Mouse (Mus musculus) WW6 (cell line): ENCODE data around the gene Myrip.
"Not testable (repeated sequence)": the region's sequence is repeated elsewhere in the genome, so short reads cannot be mapped to it uniquely, and the experiment has no call there.

Experiments
- DNase-seq: peaks from one replicate; pipeline ENCODE4 v3.0.0-alpha.2; 2013; ENCODE audit warnings: low read depth, low spot score

Gene Myrip

DNA sequence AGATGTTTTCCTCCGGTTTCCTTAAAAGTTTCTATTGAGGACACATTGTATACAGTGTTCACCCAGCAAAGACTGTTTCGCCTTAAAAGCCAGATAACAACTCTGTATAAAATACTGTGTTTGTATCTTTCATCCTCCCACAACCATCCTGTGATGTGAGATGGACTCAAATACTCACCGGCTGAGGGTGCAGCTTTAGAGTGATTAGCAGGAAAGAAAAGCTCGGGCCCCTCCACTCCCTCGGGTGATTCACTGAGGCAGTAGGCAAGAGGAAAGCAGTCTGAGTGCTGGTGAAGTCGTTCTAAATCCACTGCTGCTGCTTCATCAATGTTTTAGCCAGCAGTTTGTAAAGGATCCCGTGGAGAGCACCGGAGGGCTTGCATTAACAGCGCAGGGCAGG lies 93.9 kb downstream of the Myrip start:
- DNase-seq, result no peak

DNA sequence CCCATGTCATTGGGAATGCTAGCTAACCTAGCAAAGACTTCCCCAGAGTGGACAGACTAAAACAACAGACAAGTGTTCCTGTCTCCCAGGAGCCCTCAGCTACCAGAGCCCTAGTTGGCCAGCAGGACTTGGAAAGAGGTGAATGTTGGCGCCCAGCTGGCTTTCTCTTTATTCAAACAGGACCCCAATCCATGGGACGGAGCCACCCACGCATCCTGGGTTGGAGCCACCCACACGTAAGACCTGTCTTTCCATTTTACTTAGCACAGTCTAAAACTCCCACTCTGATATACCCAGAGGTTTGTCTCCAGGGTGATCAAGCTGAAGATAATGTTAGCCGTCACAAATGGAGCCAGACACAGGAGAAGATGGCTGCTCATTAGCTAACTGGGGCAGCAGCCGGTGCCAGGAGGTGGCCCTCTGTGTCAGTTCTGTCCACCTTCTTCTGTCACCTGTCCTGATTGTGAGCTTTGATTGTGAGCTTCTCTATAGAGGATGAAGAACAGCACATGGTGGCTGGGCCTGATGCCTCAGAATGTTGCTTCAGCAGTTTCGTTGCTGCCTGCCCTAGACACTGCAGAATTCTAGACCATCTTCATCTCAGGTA lies 95.4 kb downstream of the Myrip start:
- no peak for DNase-seq

DNA sequence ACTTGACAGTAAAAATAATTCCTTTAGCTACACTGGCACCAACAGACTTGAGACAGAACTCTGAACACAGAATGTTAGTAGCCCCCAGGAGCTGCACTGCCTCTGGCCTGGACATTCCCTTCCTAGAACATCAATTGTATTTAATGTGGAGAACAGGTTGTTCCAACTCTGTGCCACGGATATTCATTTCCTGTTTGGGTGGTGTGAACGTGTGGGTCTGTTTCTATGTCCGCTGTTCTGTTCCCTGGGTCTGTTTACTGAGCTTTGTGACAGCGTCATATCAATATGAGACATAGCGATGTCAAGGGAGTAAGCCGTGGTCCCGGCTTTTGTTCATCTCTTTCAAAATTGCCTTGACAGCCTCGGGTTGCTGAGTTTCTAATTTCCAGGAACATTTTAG lies 97.0 kb downstream of the Myrip start:
- no peak for DNase-seq

DNA sequence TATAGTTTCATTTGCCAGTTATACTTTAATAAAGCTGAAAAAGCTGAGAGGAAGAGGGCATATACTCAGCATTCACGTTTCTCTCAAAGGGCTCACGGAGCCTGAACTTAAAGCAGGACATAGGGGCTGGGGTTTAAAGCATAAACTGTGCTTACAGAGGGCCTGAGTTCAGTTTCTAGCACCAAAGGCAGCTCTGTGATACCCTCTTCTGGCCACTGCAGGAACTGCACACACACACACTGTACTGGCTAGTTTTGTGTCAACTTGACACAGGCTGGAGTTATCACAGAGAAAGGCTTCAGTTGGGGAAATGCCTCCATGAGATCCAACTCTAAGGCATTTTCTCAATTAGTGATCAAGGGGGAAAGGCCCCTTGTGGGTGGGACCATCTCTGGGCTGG lies 98.2 kb downstream of the Myrip start:
- DNase-seq, result not testable (repeated sequence)

DNA sequence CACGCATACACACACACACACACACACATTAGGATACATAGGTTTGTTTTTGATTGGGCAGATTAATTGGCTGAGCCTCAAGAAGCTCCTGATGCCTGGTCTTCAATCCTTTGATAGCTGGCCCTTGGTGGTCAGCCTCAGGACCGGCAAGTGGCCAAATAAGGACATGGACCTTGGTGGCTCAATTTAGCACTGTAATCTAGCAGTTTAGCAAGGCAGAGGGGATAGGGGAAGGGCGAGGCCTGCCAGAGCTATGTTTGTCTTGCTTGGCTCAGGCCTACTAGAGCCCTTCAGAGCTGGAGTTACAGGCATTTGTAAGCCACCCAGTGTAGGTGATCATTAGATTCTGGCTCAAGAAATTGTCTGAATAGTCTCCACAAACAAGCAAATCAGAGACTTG lies 101.1 kb downstream of the Myrip start:
- no peak for DNase-seq

DNA sequence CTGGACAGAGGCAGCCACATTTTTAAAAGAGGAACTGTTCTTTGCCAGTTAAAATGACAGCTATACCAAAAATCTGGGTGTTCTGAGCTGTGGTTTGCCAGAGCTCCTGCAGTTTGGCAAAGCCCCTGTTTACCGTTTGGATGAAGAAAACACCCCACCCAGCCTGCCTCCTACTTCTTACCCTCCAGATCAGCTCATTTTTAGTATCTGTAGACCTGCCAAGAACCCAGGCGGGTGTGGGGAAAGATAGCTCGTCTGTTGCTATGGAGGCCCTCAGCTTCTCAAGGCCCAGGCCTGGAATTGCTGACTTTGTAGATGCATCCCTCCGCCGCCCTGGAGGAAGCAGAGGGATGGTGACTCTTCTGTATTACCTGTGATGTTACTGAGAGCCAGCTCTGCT lies 102.3 kb downstream of the Myrip start:
- no peak for DNase-seq

DNA sequence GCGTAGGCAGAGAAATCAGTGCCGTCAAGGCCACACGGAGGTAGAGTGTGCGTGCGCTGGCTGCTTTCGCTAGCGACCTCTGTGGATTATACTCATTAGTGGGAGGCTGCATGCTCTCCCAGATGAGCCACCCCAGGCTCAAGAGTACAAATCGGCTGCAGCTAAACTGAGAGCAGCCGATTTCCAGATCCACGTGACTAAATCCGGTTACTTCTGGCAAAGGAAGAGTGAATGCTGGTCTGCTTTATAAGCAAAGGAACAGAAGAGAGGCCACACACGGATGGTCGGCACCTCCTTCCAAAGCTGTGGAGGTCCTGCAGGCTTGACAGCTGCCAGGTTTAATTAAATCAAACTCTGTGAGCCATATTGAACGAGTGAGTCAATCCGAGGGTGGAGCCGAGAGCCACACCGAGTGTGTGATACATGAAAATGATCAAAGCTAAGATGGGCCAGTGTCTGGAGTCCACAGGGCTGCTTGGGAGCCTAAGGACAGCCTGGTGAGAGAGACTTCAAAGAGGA lies 108.4 kb downstream of the Myrip start:
- no peak for DNase-seq

DNA sequence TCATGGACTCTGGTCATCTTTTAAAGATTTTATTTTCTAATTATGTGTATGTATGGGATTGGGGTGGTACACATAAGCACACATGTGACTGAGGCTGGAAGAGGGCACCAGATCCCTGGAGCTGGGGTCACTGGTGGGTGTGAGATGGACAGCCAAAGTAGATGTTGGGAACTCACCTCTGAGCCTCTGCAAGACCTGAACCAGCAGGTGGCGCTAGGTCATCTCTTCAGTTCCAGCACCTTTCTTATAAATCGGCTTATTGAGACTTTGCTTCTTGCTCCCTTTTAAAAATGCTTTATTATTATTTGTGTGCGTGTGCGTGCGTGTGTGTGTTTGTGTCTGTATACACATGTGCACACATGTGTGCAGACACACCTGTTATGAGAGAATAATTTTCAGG lies 109.1 kb downstream of the Myrip start:
- DNase-seq, result peak; percentile 13

DNA sequence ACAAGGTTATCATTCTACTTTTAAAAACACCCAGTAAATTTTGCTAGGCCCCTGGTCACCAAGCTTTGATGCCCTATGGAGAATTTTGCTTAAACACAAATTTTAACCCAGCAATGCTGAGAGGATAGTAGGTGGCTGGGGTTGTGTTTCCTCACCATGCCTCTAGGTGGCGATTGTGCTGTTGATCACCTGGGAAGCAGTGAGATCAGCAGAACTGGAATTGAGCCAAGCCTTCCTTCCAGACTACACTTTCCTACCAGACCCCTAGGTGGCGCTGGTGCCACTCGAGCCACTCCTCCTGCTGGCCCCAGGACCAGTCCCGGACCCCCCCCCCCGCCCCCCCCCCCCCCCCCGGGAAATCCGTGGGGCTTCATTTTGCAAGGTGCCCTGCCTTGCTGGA lies 114.2 kb downstream of the Myrip start:
- peak; percentile 59 for DNase-seq

DNA sequence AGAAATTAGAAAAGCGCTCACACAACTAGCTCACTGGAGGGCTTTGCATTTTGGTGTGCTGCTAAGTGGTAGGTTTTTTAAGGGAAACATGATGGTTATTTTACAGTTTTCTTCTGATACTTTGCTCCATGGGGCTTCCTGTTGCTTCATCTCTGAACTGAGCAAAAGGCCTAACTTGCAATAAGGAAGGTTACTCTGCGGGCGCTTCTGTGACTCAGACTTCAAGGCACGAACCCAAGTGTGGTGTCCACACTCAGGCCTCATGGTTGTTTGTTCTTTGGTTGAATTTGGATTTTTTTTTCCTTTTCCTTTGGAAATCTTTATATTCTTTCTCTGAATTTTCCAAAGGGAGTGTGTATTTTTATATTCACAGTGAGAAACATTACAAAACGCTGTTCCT lies 114.8 kb downstream of the Myrip start:
- DNase-seq, result no peak

DNA sequence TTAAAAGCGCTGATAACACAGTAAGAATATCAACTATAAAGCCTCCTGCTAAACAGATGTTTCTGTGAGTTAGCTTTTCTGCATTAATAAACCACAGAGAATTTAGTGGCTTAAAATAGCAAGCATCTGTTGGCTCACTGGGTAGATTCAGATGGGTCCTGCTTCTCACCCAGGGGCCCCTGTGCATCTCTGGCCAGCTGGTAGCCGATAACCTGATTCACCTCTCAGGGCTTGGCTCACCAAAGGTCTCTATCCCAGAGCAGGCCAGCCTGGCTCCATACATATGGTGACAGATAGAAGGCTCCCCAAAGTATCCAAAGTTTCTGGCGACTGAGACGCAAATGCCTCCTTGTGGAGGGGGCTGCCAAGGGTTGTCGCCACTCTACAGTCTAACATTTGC lies 115.4 kb downstream of the Myrip start:
- no peak for DNase-seq

DNA sequence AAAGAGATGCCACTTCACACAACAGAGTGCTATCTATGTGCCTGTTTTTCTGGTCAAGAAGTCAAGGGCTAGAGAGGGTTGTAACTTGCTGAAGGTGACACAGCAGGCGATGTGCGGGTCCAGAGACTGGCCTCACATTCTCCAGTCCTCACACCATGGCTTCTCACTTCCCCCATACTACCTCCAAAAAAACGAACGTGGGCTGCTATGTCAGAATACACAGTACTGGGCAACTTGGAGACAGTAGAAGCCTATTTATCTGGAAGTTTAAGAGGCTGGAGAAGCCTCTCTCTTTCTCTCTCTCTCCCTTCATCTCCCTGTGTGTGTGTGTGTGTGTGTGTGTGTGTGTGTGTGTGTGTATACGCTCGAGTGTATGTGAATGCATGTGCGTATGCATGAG lies 117.3 kb downstream of the Myrip start:
- no peak for DNase-seq

DNA sequence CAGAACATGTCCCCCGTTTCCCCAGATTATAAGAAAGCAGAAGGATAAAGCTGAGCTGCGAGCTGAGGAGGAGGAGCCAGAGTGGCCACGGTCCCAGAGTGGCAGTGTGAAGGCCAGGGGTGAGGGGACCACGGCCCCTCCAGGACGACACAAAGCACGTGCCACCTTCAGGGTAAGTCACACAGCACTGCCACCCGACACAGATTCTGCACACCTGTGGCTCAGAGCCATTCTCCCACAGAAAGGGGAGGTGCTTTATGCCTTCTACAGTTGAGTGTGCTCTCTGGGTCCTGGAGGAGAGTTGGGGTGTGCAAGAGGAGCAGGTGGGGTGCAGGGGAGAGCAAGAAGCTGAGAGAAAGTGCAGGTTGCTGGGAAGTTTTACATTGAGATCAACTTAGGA lies 123.3 kb downstream of the Myrip start:
- DNase-seq, result no peak

DNA sequence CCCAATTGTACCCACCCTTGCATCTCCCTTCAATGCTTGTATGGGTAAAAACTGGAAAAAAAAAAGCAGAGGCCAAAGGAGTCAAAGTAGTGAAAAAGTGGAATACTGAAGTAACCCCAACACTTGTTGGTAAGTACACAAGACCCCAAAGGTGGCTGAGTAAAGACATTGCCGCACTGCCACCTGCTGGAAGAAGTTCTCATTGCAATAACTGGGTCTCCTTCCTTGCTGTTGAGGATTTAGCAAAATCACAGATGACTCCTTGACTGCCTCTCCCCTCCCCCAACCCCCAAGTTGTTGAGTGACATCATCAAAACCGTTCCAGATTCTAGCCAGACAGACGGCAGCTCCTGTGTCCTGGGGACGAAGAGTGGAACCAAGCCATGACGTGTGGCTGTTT lies 124.5 kb downstream of the Myrip start:
- peak; percentile 7 for DNase-seq

DNA sequence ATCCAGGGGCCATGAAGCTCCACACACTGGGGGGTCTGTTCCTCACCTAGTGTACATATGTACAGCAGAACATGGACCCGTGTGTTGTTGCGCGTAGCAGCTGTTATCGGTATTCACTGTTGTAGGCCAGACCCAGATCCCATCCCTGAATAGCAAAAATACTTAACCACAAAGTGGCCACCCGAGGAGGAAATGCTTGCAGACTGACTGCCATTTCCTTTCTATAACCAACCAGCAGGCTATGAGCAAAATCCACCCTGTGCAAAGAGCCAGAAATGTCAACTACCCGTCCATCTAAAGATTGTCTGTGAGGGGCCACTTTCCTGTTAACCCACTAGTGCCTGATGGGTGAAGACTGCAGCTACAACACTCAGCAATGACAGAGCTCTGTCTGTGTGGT lies 126.9 kb downstream of the Myrip start:
- DNase-seq, result no peak

DNA sequence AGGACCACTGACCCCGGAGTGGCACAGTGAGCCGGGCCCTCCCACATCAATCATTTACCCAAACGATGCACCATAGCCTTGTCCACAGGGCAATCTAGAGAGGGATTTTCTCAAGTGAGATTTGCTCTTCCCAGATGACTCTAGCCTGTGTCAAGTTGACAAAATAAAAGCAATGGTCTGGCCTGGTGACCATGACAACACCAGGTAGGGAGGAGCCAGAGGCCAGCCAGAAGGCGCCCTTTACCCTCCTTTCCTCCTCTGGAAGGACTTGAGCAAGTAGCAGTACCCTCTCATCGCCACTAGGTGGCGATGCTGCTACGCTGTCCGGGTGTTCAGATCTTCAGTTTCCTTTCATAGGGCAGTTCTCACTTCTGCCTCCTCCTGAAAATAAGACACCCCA lies 132.4 kb downstream of the Myrip start:
- peak; percentile 58 for DNase-seq

DNA sequence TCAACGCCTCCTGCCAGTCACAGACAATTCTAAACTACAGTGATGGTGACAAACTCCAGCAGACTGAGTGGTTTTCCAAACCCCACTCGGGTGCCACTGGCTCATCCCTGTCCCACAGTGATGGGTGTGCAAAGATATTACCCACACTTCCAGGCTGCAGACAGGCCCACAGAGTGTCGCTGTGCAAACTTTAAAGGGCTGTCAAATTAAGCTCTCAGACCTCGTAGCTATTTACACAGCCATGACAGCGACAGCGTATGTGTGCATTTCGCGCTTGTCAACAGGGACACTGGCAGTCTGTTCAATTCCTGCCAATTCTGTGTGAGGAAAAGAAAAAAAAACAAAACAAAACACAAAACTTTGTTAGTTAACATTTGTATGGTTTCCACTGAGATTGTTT lies 134.5 kb downstream of the Myrip start:
- no peak for DNase-seq

DNA sequence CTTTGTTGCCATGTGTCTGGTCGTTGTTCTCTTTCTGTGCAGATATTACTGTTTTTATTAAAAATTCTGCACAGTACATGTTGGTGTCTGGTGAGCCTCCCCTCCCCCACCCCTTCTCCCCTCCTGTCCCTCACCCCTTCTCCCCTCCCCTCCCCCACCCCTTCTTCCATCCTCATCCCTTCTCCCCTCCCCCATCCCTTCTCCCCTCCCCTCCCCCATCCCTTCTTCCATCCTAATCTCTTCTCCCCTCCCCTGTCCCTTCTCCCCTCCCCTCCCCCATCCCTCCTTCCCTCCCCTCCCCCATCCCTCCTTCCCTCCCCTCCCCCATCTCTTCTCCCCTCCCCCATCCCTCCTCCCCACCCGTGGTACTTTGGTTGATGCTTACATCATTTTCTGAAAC lies 135.5 kb downstream of the Myrip start:
- DNase-seq, result no peak

DNA sequence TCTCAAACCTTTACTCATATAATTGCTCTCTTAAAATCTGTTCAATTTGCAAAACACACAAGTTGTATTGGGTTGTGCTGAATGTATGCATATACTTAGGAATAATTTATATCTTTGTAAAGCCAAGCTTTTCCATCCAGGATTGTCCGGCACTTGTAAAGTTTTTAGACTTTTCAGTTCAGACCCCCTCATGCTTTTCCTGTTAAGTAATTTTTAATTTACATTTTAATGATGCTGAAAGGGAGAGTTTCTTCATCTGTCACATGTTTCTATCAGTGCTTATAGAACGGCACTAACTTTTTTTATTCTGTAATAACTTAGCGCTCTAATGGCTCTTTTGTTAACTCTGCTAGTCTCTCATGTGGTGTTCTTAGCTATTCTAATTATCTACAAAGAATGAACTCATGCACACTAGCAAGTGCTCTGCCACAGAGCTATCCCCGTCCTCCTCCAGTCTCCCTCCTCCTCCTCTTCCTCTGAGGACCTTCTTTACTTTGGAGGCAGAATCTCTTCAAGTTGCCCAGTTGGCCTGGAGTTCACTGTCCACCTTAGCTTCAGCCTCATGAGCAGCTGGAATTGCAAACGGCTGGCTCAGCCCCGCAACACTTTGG lies 136.1 kb downstream of the Myrip start:
- no peak for DNase-seq

DNA sequence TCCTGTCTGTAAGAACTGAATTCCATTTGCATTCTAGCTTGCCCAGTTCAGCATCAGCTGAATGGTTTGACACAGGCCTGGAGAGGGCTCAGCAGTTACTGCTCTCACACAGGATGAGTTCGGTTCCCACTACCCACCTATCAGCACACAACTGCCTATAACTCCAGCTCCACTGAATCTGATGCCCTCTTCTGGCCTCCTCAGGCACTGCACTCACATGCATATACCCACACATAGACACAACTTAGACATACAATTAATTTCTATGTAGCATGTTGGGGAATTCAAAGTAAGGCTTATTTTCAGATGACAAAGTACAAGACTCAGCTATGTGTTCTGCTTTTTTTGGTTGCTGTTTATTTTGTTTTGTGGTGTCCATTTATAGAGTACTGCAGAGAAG lies 137.0 kb downstream of the Myrip start:
- DNase-seq, result no peak

DNA sequence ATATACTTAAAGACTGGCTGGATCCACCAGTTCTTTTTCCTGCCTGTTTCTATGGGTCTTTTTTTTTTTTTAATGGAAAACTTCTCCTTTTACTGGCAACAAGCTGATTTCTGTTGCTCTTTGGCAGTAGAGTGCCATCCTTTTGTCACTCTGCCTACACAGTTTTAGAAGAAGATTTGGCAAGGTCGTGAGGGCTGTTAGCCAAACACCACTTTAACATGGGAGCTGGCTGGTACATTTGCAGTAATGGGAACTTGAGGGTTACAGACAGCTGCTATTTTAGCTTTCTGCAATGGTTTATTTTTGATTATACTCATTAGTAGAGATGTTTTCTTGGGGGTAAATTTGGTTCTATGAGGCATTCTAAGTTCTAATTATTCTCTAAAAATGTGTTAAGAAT lies 137.5 kb downstream of the Myrip start:
- DNase-seq, result no peak

DNA sequence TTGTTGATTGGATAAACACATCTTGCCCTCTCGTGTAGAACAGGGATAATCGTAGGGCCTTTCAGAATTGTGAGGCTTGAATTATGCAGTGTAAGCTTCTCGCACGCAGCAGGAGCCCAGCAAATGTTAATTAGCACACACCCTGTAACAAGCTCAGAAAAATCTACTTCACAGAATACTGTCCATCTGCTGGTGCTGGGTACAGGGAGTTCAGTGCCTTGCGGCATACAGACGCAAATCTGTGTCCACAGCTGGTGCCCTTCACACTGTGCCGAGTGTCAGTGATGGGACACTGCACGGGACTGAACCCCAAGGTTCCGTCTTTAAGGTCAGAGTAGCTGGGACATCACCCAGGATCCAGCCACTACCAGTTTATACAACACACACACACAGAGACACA lies 143.3 kb downstream of the Myrip start:
- DNase-seq, result no peak

DNA sequence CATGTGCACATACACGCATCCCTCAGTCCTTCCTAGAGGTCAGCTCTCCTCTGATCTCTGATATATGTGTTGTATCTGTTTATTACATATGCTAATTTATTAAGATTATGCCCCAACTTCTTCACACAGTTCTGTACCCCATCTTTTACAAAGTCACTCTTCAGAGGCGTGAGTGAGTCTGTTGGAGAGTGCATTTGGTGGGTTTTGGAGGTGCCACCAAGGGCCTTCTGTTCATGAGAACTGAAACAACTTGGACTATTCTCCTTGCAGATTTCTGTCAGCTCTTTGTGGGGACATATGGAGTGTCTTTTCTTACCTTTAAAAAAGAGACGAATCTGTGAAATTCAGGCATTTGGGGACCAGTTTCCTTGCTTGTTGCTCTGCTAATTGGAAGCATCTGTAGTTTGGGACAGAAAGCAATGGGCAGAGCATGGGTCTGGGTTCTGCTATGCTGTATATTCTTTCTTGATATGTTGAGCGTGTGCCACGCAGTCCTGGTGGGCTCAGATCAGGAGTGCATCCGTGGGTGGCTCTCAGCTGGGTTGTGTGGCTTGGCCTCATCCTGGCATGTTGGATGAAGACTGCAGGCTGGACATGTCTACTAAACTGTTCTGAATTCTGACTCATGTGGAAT lies 148.5 kb downstream of the Myrip start:
- no peak for DNase-seq
